Mouse (Mus musculus): ENCODE data around the gene Kcne3. TPM values are rescaled to one million over a fixed set of nuclear protein-coding genes. Genes with fewer than 3 reads are reported as not detected.

Kcne3 gene
- total RNA-seq, 2 experiments from 2014 or later = 2.8 TPM; not detected in 1

DNA sequence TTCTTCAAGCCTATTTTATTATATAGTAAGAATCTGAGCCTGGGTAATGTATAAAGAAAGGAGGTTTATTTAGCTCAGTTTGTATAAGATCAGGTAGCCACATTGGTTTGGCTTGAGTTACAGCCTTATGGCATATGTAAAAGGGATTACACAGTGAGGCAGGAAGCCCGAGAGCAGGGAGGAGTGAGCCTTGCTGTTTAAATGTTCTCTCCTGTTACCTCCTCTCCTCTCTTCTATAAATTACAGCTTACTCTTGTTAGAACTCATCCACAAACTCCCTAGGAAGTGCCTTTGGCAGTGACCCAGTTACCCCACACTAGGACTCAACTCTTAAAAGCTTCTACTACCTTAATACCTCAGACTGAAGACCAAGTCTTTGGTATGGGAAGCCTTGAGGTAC lies 55.4 kb downstream of the Kcne3 start:
- ATAC-seq (replicated peaks; ENCODE audit: poor library complexity, severe bottlenecking) = no peak

DNA sequence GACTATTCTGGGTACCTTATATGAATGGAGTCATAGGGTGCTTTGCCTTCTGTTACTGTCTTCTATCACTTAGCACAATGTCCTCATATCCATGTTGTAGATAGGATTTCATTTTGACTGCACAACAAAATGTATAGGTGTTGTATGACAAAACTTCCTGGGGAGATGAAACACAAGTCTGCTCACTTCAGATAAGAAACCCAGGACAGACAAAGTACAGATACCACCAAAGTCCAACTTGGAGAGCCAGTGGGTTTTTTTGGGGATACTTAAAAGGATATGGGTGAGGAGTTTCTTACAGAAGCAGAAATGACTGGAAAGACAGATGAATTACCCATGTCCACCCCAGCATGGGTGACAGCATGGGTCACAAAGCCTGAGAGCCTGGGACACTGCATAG lies 57.4 kb downstream of the Kcne3 start:
- 0 out of 2 replicates have a peak, but pooled peaks have one; percentile 17 for ATAC-seq (replicated peaks; ENCODE audit: poor library complexity, severe bottlenecking)

Other genes with a start within 250 kb of the Kcne3 start
- gene Rnf169, start 196.1 kb upstream of the Kcne3 start, total RNA-seq (2014; fragmentation: Nextera tagmentation) = 15.2 and 18.9 TPM in 2 replicates
- 15.7 and 17.9 TPM in 2 replicates for gene Rnf169, start 196.1 kb upstream of the Kcne3 start, total RNA-seq (2017)
- gene Chrdl2, start 170.3 kb upstream of the Kcne3 start, total RNA-seq (2014; fragmentation: Nextera tagmentation) = not detected in 2 replicates
- not detected in 2 replicates for gene Chrdl2, start 170.3 kb upstream of the Kcne3 start, total RNA-seq (2017)
- gene Pold3, start 54.9 kb upstream of the Kcne3 start, total RNA-seq (2014; fragmentation: Nextera tagmentation) = 91.8 and 97.7 TPM in 2 replicates
- gene Pold3, start 54.9 kb upstream of the Kcne3 start, total RNA-seq (2017) = 132 and 140 TPM in 2 replicates
- gene Lipt2, start 17.2 kb upstream of the Kcne3 start, total RNA-seq (2014; fragmentation: Nextera tagmentation) = 4.2 and 7.2 TPM in 2 replicates
- 4.0 and 6.1 TPM in 2 replicates for gene Lipt2, start 17.2 kb upstream of the Kcne3 start, total RNA-seq (2017)
- gene Pgm2l1, start 50.9 kb downstream of the Kcne3 start, total RNA-seq (2014; fragmentation: Nextera tagmentation) = 7.9 and 10.8 TPM in 2 replicates
- 6.7 and 8.4 TPM in 2 replicates for gene Pgm2l1, start 50.9 kb downstream of the Kcne3 start, total RNA-seq (2017)
- gene P4ha3, start 109.0 kb downstream of the Kcne3 start, total RNA-seq (2014; fragmentation: Nextera tagmentation) = not detected in 2 replicates
- gene P4ha3, start 109.0 kb downstream of the Kcne3 start, total RNA-seq (2017) = not detected in 2 replicates
- gene C2cd3, start 195.7 kb downstream of the Kcne3 start, total RNA-seq (2014; fragmentation: Nextera tagmentation) = 50.5 and 60.2 TPM in 2 replicates
- gene C2cd3, start 195.7 kb downstream of the Kcne3 start, total RNA-seq (2017) = 21.0 and 30.9 TPM in 2 replicates
- 24.9 and 27.0 TPM in 2 replicates for gene Ppme1, start 195.8 kb downstream of the Kcne3 start, total RNA-seq (2014; fragmentation: Nextera tagmentation)
- 42.7 and 71.7 TPM in 2 replicates for gene Ppme1, start 195.8 kb downstream of the Kcne3 start, total RNA-seq (2017)

Data from granulocyte monocyte progenitor cell, adult 5-6 weeks (primary cell).